Mouse (Mus musculus): ENCODE data around the gene Lcn9. TPM values are rescaled to one million over a fixed set of nuclear protein-coding genes. Genes with fewer than 3 reads are reported as not detected.

Gene Lcn9
- total RNA-seq, 2 experiments from 2014 or later = not detected

DNA sequence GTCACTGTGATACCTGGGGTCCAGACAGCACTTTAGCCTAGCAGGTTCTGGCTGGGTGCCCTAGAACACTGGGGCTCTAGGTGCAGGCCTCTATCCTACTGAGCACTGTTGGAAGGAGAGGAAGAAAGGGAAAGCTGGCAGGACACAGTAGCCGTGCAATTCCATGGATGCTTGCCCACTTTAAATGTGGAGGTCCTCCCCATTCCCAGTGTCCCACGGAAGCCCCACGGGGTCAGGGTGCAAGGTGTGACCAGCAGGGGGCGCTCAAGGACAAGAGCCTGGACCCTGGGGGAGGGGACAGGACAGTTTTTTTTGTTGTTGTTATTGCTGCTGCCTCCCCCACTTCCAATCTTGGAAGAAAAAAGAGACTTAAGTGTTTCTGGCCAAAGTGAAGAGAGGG, 27.4 kb downstream of the Lcn9 start:
- DNase-seq = peak; percentile 68 to 76

- peak; percentile 17 to 39 for DNase-seq
Observed at GRCm38 (mm10) chr2:25852626-25853025, 29.7 kb downstream of the Lcn9 start.

DNA sequence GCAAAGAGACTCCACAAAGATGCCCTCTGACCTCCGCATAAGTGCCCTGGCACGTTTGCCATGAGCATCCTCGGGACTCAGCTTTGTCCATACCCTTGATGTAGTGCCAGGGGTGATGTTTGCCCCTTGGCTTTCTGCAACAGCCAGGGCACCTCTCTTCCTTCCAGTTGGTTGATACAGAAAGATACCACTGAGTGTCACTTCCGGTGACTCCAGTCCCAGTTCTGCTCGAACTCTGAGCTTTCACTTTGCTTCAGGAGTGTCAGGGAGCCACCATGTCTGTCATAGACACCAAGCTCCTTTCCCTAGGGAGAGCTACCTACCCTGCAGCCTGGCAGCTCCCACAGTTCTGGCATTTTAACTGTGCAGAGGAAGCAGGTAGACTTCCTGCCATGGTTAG, 31.0 kb downstream of the Lcn9 start:
- no peak for DNase-seq

GRCm38 (mm10) chr2:25859891-25860290, 36.9 kb downstream of the Lcn9 start:
- DNase-seq = no peak

DNA sequence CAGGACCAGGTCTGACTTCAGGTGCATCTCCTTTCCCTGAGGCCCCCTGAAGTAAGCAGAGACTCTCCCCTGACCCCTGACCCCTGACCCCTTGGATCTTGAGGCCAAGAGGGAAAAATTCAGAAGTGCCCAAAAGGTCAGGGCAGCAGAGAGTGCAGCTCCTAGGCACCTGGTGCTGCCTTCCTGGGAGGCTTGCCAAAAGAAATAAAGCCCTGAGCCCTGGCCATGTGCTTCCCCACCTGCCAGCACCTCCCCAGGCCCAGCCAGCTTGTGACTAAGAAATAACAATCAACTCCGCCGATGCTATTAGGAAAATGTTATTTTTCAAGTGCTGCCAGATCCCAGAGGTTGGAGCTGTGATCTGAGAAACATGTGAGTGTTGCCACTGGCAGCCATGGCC, 39.1 kb downstream of the Lcn9 start:
- DNase-seq = no peak

DNA sequence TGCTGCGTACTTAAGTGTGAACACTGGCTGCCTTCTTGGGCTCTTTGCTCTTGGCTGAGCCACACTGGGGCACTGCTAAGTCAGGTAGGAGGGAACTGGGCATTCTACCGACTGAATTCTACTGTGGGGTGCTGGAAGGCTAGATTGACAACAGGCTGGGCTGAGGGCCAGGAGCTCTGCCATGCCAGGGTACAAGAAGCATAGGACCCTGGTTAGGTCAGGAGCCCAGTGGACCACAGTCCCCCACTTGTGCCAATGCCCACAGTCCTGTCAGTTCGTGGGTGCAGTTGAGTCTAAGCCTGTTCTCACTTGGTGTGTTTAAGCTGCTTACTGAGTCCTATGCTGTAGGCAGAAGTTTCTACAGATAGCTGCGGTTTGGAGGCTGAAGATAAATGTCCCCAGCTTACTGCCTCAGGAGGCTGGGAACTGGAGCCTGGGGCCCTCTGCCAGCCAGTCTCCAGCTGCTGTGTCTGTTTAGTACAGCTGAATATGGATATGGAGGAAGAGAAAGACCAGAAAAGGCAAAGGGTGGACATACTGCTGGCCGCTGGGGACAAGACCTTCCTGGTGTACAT, 39.8 kb downstream of the Lcn9 start:
- DNase-seq = no peak

DNA sequence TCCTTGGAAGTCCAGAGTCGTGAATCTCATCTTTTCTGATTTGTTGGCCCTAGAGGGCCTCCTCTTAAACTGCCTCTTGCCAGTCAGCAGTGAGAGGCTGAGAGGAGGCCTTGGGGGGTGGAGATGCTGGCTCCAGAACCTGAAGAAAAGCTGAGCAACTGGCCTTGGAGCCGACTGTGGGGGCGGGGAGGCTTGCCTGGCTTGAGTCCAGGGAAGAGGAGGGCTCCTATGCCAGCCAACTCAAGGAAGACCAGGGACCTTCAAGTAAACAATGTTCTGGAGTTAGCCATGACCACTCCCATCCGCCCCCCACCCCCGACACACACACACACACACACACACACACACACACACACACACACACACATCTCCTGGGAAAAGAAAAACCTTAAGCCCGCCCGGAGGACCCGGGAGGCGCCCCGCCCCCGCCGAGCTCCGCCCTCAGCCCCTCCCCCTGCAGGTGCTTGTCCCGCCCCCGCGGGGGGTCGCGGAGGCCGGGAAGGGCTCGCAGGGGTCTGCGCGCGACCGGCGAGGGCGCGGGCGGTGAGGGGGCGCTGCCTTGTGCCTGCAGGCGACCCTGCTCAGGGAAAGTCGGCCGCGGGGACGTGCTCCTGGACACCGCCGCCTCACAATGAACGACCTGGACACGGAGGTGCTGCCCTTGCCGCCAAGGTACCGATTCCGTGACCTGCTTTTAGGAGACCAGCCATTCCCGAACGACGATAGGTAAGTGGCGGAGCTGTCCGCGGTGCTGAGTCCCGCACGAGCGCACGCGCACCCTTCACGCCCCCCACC, 40.6 kb downstream of the Lcn9 start, which contains the start of gene Kcnt1:
Gene Kcnt1 (plus strand): TSS at position 398 of the 795 bp plus-strand sequence.
- peak; percentile 61 to 67 for DNase-seq

GRCm38 (mm10) chr2:25864230-25864629, 41.3 kb downstream of the Lcn9 start:
- DNase-seq = no peak

- no peak for DNase-seq
Observed at GRCm38 (mm10) chr2:25865412-25865811, 42.5 kb downstream of the Lcn9 start.

DNA sequence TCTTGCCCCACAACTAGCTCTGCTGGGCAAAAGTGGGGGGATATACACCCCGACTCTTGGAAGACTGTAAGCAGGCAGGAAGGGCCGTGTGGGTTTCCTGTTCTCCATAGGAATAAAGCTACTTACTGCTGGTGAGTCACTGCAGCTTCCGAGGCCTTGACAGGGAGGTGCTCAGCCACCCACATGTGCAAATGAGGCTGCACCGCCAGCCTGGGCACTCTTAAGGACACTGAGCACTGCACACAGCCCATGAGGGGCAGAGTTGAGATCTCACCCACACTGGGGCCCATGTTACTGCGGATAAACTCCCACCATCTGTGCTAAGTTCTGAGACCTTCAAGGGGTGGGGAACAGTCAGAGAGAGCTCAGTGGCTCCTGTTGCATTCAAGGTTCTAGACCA, 43.7 kb downstream of the Lcn9 start:
- DNase-seq = peak; percentile 59 to 60

Other genes starting within 250 kb of the Lcn9 start
- gene Mamdc4, start 248.3 kb upstream of the Lcn9 start, total RNA-seq (2021) = 1 to 10 TPM; 1.5 to 3.1 TPM
- 10 to 100 TPM; 54.3 to 64.6 TPM for gene Phpt1, start 247.9 kb upstream of the Lcn9 start, total RNA-seq (2021)
- gene Ajm1, start 241.4 kb upstream of the Lcn9 start, total RNA-seq (2021) = 1 to 10 TPM in 1 of 2 experiments, under 1 TPM in 1; 0.73 to 1.3 TPM
- 10 to 100 TPM; 85.4 to 97.5 TPM for gene Rabl6, start 214.6 kb upstream of the Lcn9 start, total RNA-seq (2021)
- gene Ccdc183, start 205.5 kb upstream of the Lcn9 start, total RNA-seq (2021) = not detected
- 10 to 100 TPM; 22.1 to 38.9 TPM for gene Tmem141, start 201.1 kb upstream of the Lcn9 start, total RNA-seq (2021)
- gene Fcna, start 195.1 kb upstream of the Lcn9 start, total RNA-seq (2021) = 10 to 100 TPM in 1 of 2 experiments, 1 to 10 TPM in 1; 4.5 to 14.3 TPM
- gene Lcn8, start 170.0 kb upstream of the Lcn9 start, total RNA-seq (2021) = not detected
- not detected for gene Lcn5, start 165.2 kb upstream of the Lcn9 start, total RNA-seq (2021)
- not detected for gene Lcn6, start 146.4 kb upstream of the Lcn9 start, total RNA-seq (2021)
- gene Lcn10, start 140.4 kb upstream of the Lcn9 start, total RNA-seq (2021) = not detected
- under 1 TPM in 1 of 2 experiments, not detected in 1; 0.53 TPM for gene Obp2a, start 123.1 kb upstream of the Lcn9 start, total RNA-seq (2021)
- 10 to 100 TPM; 43.5 to 45.0 TPM for gene Bmyc, start 116.4 kb upstream of the Lcn9 start, total RNA-seq (2021)
- gene Obp2b, start 86.1 kb upstream of the Lcn9 start, total RNA-seq (2021) = not detected
- gene Lcn3, start 57.6 kb upstream of the Lcn9 start, total RNA-seq (2021) = not detected
- gene Lcn11, start 46.1 kb upstream of the Lcn9 start, total RNA-seq (2021) = not detected
- not detected for gene Gm13539, start 40.9 kb upstream of the Lcn9 start, total RNA-seq (2021)
- gene Glt6d1, start 7.3 kb upstream of the Lcn9 start, total RNA-seq (2021) = not detected
- gene Sohlh1, start 24.1 kb downstream of the Lcn9 start, total RNA-seq (2021) = not detected
- gene Kcnt1, start 40.6 kb downstream of the Lcn9 start, total RNA-seq (2021) = 1 to 10 TPM; 2.3 to 2.6 TPM
- 10 to 100 TPM; 38.3 to 49.3 TPM for gene Camsap1, start 160.1 kb downstream of the Lcn9 start, total RNA-seq (2021)
- gene Ubac1, start 198.6 kb downstream of the Lcn9 start, total RNA-seq (2021) = 10 to 100 TPM; 38.1 to 38.8 TPM